Mouse (Mus musculus) cerebellum, adult 11-12 months (tissue): ENCODE results near the gene Mapk8.
"Not testable (repeated sequence)": the region's sequence is repeated elsewhere in the genome, so short reads cannot be mapped to it uniquely, and the experiment has no call there.

Experiments
- DNase-seq: peaks from one replicate; pipeline ENCODE4 v3.0.0; 2022

The Mapk8 gene

DNA sequence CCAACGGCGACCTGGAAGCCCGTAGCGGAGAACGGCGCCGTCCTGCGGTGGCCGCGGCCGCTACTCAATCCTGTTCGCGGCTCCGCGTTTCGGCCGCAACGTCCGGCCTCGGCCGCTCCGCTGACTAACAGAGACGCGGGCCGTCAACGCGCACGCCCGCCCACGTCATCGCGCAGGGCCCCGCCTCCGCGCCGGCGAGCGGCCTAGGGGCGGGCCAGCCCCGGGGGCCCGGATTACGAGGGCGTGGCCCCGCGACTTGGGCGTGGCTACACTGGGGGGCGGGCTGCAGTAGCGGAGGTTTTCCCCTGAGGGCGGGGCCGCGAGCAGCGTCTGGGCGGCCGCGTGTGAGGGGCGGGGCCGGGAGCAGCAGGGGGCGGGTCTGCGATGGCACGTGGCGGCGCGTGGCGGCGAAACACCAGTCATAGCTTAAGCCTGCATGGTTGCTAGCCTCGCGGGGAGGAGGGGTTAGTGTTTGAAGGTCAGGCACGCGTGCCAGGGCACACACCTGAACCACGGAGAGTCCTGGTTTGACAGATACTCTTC lies at the start of gene Mapk8:
Mapk8 (minus strand) TSS at position 132 of the 543 bp plus-strand sequence.
- peak; percentile 96 for DNase-seq

DNA sequence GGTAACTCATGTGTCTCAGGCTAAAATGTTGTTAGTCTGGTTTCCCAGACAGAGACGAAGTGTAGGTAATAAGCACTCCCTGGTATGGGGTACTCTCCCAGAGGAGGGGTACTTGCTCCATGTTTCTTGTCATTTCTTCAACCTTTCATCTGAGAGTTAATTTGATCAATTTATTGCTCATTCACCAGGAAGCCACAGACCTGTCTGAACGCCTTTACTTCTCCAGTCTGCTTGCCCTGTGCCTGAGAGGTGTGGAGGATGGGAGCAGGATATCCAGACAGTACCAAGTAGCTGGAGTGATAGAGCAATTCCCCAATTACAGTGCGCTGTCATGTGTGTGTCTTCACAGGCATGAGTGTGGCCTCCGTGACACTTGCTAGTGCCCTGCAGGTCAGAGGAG lies 48.3 kb upstream of the Mapk8 start:
- no peak for DNase-seq

DNA sequence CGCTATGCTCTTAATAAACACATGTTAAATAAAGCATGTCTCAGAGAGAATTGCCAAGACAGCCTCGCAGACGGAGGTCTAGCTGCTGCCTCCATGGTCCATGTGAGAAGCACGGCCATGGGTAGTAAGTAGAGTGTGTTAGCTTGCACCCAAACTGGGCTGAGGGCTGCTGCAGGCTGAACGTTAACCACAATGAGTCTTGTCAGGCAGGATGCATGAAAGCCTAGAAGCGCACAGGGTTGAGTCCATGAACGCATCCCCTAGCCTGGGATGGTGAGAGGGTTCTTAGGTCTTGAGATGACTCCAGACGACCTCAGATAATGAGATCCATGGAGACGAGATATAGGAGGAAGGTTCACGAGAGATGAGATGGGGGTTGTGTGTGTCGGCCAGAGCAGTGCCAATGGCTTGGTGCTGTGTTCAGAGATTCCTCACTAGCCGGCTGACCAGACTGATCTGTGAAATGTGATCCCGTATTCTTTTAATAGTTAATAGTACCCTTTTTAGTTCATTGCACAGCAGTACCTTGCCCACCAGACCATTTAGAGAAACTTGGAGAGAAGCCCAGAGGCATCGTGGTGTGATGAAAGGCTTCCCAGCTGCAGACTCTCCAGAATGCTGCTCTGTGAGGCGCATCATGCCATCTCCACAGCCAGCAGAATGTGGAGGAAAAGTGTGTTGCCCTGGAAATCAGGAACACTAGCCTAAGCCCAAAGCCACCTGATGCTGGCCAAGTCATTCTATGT lies 41.0 kb upstream of the Mapk8 start:
- DNase-seq: no peak

DNA sequence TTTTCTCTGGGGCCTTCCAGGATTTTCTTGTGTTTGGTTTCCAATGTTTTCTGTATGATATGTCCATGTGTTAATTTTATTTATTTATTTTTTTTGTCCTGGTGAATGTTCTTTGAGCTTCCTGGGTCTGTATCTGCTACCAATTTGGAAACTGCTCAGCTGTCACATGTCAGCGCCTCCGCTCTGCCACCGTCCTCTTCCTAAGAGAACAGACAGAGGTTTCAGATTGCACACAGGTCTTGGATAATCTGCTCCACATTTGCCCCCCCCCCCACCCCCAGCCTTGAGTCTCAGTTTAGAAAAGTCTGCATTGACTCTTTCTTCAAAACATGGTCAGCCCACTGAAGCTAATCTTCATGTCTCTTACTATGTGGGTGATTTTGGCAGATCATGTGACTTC lies 35.0 kb upstream of the Mapk8 start:
- no peak for DNase-seq

DNA sequence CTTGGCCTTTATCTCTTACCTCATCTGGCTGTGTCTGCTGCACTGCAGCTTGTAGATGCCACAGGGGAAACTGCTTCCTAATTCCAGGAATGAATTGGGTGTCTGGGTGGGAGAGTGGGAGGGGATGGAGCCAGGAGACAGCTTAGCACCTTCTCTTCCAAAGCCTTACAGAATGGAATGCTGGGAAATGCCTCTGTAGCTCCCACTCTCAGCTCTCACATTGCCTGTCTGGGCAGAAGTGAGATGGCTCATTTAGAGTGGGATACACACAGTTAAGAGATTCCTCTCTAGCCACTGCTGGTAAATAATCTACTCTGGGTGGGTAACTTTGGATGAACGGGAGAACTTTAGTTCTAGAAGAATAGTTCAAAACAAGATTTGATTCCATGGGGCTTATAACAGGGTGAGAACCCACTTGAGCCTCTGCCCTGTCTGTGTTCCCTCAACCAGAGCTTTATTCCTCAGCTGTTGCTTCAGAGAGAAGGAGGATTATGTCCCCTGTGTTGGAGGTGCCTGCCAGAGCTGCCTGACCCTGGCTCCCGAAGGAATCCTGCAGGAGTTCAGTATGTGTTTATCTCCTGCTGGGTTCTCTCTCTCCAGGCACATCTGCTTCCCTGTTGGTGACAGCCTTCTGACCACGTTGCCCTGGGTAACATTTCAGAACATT lies 29.3 kb upstream of the Mapk8 start:
- no peak for DNase-seq

DNA sequence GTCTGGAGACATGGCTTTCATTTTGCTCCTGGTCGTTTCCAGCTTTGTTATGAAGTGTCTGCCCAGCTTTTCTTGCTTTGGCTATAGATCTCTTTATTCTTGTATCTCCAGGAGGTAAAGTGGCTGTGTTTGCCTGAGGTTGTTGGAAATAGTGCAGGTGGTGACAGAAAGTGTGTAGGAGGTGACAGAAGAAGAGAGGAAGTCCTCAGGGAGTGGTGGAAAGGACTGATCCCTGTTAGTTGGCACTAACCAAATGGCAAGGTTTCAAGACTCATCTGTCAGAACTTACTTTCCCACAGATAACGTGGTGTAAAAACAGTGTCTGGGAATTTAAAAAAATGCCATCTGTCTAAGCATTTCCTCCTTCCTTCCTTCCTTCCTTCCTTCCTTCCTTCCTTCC lies 27.5 kb upstream of the Mapk8 start:
- no peak for DNase-seq

DNA sequence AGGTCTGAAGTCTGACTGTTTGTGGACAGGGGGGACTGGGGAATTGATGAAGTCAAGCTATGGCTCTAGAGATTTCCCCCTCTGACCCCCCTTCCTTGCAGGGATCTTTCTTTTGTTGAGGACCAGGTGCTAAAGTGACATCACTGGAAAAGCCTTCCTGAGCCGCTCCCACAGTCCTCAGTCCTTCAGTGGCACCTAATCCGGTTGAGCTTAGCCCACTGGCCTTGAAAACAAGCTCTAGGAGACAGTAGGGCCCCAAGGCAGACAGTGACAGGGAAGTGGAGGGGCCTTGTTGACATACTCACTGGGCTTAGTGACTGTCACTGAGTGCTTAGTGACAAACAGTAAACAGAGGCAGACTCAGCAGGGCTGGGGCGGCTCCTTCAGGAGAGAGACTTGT lies 24.4 kb upstream of the Mapk8 start, which contains the start of gene Frmpd2:
Frmpd2 (plus strand) TSS at position 366 of the 400 bp plus-strand sequence.
- no peak for DNase-seq

DNA sequence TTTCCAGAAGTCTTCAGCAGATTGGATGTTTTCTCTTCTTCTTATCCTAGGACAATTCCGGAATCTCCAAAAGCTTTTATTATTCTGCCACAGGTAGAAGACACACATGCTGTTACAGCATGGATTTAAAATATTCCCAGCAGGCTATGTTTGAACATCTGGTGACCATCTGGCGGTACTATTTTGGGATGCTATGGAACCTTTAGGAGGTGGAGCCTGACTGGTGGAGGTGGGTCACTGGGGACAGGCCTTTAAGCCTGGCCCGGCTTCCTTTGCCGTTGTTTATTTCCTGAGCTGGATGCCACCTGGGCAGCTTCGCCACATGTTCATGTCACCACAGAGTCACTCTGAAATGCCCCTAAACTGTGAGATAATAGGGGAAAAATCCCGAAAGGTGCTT lies 20.8 kb upstream of the Mapk8 start:
- no peak for DNase-seq

DNA sequence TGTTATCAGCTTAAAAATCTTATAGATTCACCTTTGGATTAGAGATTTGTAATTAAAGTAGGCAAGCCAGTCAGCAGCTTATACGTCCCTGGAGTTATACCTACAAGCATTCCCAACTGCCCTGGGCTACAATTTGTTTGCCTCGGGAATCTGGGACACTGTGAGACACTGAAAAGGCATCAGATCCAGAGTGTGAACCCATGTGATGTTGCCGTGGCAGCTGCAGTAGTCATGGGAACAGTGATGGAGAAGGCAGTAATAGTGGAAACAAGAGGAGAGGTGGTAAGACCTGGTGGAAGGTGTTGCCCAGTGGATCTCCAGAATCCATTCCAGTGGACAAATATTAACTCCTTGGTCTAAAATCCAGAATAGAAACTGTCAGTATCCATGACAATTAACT lies 16.7 kb upstream of the Mapk8 start:
- DNase-seq: no peak

DNA sequence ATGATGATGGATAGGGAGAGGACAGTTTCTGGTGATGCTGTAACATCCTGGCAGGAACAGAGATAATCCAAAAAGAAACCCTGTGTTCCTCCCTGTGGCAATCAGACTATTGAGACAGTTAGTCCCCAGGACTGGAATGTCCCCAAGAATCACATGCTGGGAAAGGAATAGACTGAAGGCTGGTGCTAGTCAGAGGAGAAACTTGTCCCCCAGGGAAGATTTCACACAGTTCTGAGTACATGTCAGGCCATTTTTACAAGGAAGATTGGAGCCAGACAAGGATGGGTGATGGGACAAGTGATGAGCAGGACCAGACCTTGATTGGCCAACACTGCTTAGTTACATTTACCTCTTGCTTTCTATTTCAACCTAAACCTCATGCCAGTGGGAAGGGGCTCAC lies 3.4 kb upstream of the Mapk8 start:
- no peak for DNase-seq

DNA sequence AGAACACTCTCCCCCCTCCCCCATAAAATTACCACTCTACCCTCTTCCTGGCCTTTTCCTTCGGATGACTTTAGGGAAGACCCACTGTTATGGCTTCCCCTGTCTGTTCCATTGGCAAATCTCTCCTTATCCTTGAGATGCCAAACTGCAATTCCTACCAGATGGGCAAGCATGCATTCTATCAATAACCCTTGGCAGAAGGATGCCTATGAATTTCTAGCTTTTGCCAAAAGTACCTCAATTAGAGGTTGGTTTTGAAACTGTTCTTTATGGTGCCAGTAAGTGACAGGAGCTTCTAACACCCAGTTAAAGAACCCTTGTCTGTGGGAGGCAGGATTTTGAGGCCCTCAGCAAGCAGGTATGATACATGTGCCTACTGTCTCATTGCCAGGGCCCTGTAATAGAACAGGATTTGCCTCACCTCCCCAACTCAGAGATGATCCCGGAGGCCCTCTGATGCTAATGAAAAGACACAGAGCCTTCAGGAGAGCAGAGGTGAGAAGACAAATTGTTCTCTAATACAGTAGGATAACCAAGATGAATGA lies 2.4 kb upstream of the Mapk8 start:
- DNase-seq: no peak

DNA sequence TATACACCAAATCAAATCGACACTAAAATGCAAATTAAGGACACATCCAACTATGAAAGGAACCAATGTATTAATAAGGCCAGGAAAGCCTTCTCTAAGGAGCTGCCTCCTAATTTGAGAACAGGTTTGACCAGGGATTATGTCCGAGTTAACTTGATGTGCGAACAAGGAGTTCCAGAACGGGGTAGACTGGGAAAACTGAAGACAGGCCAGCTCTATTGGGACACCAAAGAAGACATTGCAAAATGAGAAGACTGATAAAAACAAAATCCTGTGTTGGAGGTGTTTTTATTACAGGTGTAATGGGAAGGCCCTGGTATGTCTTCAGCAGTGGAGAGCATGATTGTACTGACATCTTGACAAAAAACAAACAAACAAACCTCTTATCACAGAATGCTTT lies 1.3 kb upstream of the Mapk8 start:
- DNase-seq: no peak

DNA sequence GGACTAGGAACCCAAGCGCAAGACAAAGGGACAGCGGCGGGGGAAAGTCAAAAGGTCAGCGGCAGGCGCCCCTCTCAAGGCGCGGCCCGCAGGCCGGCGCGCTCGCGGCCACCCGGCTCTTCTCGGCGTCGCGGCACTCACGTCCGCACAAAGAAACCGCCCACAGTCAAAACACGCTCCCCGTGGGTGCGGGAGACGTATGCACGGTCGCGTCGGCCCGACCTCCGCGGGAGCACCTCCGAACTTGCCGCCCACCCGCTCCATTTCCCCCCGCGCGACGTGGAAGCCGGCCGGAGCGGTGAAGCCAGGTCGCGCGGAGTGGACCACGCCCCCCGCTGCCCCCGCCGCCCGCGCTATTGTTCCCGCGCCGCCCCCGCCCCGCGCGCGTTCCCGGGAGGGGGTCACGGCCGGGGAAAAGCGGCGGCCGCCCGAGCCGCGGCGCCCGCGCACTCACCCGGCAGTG lies 366 bp downstream of the Mapk8 start:
- no peak for DNase-seq

DNA sequence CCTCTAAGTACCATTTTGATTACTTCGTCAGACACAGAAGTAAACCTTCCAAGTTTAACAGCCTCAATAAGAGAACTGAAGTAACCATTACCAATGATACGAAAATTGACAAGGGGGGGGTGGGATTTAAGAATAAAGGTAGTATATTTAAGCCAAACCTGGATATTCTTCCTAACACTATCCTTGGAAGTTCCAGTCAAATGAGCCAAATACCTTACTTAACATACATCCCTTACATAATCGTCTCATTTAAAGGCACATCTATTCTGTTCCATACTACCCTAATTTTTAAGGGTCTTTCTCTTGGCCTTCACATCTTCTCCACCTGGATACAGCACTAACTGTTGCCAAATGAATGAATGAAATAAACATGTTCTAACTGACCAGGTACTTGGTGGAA lies 996 bp downstream of the Mapk8 start:
- no peak for DNase-seq

DNA sequence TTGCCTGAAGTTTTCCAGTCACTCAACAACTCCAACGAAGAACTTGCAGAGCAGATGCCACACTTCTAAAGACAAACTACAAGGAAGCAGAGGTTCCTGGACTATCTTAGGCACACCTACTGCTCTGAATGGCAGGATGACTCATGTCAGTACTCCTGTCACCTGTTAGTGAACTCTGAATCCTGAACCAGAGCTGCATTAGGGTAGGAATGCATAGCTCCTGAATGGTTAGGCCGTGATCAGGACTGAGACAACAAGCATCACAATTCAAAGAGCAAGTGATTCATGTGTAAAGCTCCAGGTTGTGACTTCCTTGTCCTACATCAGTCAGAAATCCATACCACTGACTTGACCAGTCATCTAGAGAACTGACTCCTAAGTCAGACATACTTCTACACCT lies 3.2 kb downstream of the Mapk8 start:
- DNase-seq: no peak

DNA sequence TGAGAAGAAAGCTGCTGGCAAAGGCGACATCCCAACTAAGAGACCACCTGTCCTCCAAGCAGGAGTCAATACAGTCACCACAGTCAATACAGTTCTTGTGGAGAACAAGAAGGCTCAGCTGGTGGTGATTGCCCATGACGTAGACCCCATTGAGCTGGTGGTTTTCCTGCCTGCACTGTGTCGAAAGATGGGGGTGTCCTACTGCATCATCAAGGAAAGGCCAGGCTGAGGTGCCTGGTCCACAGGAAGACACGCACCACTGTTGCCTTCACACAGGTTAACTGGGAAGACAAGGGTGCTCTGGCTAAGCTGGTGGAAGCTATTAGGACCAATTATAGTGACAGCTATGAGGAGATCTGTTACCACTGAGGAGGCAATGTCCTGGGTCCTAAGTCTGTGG lies 14.5 kb downstream of the Mapk8 start:
- not testable (repeated sequence) for DNase-seq

DNA sequence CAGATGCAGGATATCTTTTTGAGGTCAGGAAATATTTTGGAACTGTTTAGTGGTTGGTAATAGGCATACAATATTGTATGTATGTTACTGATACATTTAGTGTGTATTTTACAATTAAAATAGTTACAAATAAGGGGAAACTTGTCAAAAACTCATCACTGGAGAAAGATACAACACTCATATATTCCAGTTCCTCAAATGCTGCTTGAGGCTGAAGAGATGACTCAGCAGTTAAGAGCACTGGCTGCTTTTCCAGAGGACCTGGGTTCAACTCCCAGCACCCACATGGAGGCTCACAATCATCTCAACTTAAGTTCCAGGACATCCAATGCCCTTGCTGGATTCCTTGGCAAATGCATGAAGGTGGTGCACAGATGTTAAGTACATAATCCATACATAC lies 22.8 kb downstream of the Mapk8 start:
- DNase-seq: no peak

DNA sequence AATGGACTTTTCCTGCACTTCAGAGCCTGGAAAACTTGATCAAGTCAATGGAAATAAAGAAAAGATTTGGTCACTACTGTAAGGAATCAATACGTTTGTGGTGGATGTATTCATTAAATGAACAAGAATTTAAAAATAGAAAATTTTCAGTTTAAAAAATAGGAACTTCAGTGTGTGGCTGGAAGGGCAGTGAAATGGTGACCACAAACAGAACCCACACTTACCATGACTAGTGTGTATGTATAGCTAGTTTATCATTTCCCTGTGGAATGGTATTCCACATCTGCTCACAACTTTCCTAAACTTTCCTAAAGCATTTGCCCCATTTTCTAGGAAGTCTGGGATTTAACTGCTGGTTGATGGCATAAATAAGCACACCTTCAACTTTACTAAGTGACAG lies 24.0 kb downstream of the Mapk8 start:
- no peak for DNase-seq

DNA sequence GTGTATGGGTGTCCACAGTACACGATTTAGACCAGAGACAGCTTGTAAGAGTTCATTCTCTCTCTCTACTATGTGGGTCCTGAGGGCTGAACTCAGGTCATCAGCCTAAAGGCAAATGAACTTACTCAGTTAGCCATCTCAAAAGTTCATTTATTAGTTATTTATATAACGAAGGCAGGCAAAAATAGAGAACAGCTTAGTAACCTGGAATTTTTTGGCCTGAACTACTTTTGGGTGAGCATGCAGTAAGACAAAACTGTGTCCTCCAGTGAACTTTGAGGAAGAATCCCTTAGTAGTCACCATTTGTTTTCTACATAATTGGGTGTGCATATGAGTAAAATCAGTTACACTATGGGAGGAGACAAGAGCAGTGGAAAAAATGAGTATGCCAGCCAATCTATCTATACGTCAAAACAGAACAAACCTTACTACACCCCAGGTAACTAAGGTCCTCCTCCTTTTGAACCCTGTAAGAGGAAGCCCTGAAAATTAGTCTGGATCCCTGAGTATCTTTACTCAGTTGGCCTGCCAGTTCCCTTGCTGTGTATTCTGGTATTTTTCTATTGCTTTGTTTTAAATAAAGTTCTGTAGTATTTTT lies 28.5 kb downstream of the Mapk8 start:
- no peak for DNase-seq

DNA sequence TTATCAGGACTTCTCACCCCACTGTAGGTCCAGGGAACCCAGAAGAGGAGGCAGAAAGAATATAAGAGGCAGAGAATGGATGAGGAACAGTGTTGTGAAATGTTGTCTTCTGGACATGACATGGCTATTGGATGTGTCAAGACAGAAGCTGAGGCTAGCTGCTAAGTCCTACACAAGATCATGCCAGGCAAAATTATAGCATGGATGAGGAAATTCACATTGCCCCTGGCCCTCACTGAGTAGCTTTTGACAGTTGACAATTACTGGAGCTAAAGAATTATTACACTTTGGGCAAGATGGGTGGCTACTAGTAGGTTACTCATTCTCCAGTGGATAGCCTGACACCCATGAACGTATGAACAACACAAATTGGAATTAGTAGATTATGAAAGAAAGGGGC lies 31.2 kb downstream of the Mapk8 start:
- DNase-seq: no peak

DNA sequence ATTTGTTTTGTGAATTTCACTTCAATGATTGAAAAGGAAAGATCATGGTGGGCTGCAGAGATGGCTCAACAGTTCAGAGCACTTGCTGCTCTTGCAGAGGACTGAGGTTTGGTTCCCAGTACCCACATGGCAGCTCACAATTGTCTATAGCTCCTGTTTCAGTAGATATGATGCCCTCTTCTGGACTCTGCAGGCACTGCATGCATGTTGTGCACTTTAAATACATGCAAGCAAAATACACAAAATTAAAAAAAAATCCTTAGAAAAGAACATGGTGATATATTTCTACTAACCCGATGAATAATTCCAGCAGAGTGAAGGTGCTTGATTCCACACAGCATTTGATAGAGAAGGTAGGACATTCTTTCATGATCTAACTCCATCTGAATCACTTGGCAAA lies 44.6 kb downstream of the Mapk8 start:
- no peak for DNase-seq

DNA sequence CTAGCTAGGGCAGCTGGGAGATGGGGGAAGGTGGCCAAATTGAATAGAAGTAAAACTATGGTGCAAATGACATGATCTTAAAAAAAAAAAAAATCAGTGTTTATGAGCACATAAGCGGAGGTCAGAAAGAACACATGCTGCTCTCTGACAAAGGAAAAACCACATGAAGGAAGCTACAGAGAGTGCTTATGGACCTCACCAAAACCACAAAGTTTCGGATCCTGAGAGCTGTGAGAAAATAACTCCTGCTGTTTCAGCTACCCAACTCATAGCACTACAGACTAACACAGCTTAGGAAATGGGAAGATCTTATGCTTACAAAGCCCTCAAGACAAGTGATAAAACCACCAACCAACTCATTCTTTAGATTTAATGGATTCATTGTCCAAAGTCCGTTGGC lies 46.9 kb downstream of the Mapk8 start:
- DNase-seq: no peak

DNA sequence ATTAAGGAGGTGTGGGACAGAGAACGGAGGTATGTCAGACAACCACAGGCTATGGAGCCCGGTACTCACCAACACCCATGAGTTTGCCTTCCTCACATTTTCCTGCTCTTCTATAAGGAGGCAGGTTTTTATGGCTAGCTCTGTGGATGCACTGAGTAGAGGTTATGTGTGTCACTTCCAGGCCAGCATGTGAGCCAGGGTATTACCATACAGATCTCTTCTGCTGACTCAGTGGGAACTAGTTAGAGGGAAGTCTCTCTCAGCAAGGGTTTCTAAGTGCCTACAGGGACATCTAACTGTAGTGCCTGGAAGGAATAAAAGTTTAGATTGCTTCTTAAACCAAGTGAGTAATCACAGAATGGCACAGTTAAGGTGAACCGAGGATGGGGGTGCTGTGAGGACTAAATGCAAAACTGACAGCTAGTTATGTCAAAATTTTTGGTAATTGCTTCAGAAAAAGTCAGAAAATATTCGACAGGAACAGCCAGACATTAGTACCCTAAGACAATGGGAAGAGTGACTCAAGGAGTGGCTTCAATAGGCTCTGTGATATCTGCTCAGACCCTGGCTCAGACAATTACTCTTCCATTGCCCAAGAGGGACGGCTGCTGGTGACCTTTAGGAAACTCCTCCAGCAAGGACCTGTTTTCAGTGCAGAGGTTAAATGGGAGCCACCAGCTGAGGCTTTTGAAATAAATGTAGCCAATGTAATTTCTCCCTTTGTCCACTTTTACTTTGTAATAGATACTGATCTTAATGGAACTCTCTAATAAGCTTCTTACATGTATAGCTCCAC lies 48.7 kb downstream of the Mapk8 start:
- no peak for DNase-seq
